Mouse (Mus musculus): Measurements from ENCODE around the gene Tenm4. TPM values are rescaled to one million over a fixed set of nuclear protein-coding genes. Genes with fewer than 3 reads are reported as not detected.

The Tenm4 gene
- total and polyA plus RNA-seq, 3 experiments, result 9.2 to 15.2 TPM; not detected in 1

GRCm38 (mm10) chr7:96341479-96341878, 170.4 kb downstream of the Tenm4 start:
- Histone ChIP-seq H3K27me3 (ENCODE audit: control insufficient read depth in 1 of 2, insufficient read depth in 2 of 2, low read length in 2 of 2) (no peaks in the 10 kb centered on the region), H3K27ac (ENCODE audit: control insufficient read depth, low read depth, low read length) (no peak overlapping the region), H3K9me3 (replicated peaks; ENCODE audit: insufficient read depth, low read length) (no peaks in the 10 kb centered on the region), H3K79me2 (ENCODE audit: control insufficient read depth, insufficient read depth, low read length, poor library complexity) (no peaks in the 10 kb centered on the region), H3K36me3 (ENCODE audit: control insufficient read depth in 1 of 2, insufficient read depth in 2 of 2, low read length in 2 of 2) (no peaks in the 10 kb centered on the region), H3K9ac (ENCODE audit: control insufficient read depth, low read depth, low read length, poor library complexity, severe bottlenecking) (no peak overlapping the region), H3K4me1 (ENCODE audit: control insufficient read depth in 1 of 2, insufficient read depth in 2 of 2, low read length in 2 of 2) (no peaks in the 10 kb centered on the region), H3K4me3 (ENCODE audit: control insufficient read depth in 1 of 2, insufficient read depth in 1 of 2, low read depth in 2 of 2, low read length in 2 of 2) (no peak overlapping the region)
- no peak for TF ChIP-seq JUND (IDR thresholded peaks at IDR 0.05; ENCODE audit: low read depth, low read length)
- no peak for TF ChIP-seq MEF2A (IDR thresholded peaks at IDR 0.05; ENCODE audit: extremely low read depth, insufficient replicate concordance, low read depth, low read length, poor library complexity, severe bottlenecking)
- no peak for TF ChIP-seq SIN3A (IDR thresholded peaks at IDR 0.05; ENCODE audit: low read length)
- no peak for TF ChIP-seq NELFE (IDR thresholded peaks at IDR 0.05; ENCODE audit: low read depth, low read length)
- TF ChIP-seq MAX (IDR thresholded peaks at IDR 0.05; ENCODE audit: low read length), result no peak
- no peak for TF ChIP-seq ZNF384 (IDR thresholded peaks at IDR 0.05; ENCODE audit: low read depth, low read length)
- TF ChIP-seq ZC3H11A (IDR thresholded peaks at IDR 0.05; ENCODE audit: low read depth, low read length), result no peak
- no peak for TF ChIP-seq TCF12 (IDR thresholded peaks at IDR 0.05; ENCODE audit: low read depth, low read length)
- TF ChIP-seq GATA1 (IDR thresholded peaks at IDR 0.05; ENCODE audit: low read depth, low read length), result no peak
- no peak for TF ChIP-seq MAFK (IDR thresholded peaks at IDR 0.05; ENCODE audit: borderline replicate concordance, low read depth, low read length)
- TF ChIP-seq ELF1 (IDR thresholded peaks at IDR 0.05; ENCODE audit: low read depth, low read length), result no peak
- no peak for TF ChIP-seq EP300 (IDR thresholded peaks at IDR 0.05; ENCODE audit: low read depth in 1 of 2, low read length in 2 of 2)
- no peak for TF ChIP-seq MAZ (IDR thresholded peaks at IDR 0.05; ENCODE audit: low read depth, low read length)
- TF ChIP-seq USF2 (IDR thresholded peaks at IDR 0.05; ENCODE audit: borderline replicate concordance in 1 of 2, insufficient read depth in 1 of 2, low read depth in 1 of 2, low read length in 2 of 2), result no peak
- no peak for TF ChIP-seq MYC (IDR thresholded peaks at IDR 0.05; ENCODE audit: low read depth, low read length)
- no peak for TF ChIP-seq CHD1 (IDR thresholded peaks at IDR 0.05; ENCODE audit: low read depth, low read length)
- DNase-seq (ENCODE audit: low read depth, low spot score), result no peak

DNA sequence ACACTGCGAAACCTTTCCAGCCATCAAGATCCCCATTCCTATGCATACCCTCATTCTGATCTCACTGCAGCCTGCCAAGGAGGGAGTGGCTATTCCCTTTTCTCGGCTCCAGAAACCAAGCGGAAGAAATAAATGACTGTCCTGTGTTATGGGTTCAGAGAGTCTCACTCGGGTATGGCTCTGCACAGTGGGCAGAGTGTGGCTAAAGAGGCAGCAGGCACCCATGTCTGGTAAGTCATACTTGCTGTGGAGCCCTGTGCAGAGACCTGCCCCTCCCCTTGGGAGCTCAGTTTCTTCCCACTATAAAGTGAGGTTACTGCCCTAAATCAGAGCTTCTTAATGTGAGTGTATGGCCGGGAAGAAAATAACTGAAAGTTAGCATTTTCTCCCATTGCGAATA, 171.9 kb downstream of the Tenm4 start:
- H3K4me3 ChIP-seq (ENCODE audit: control insufficient read depth in 1 of 2, insufficient read depth in 1 of 2, low read depth in 2 of 2, low read length in 2 of 2), result no peak overlapping the region
- no peaks in the 10 kb centered on the region for H3K79me2 ChIP-seq (ENCODE audit: control insufficient read depth, insufficient read depth, low read length, poor library complexity)
- no peaks in the 10 kb centered on the region for H3K9me3 ChIP-seq (replicated peaks; ENCODE audit: insufficient read depth, low read length)
- no peak for DNase-seq (ENCODE audit: low read depth, low spot score)
- TF ChIP-seq POLR2AphosphoS5 (IDR thresholded peaks at IDR 0.05; ENCODE audit: borderline replicate concordance, low read depth, low read length) (no peak), ZNF384 (IDR thresholded peaks at IDR 0.05; ENCODE audit: low read depth, low read length) (no peak)
- H3K27ac ChIP-seq (ENCODE audit: control insufficient read depth, low read depth, low read length), result no peak overlapping the region
- no peaks in the 10 kb centered on the region for H3K4me1 ChIP-seq (ENCODE audit: control insufficient read depth in 1 of 2, insufficient read depth in 2 of 2, low read length in 2 of 2)
- no peaks in the 10 kb centered on the region for H3K27me3 ChIP-seq (ENCODE audit: control insufficient read depth in 1 of 2, insufficient read depth in 2 of 2, low read length in 2 of 2)
- H3K36me3 ChIP-seq (ENCODE audit: control insufficient read depth in 1 of 2, insufficient read depth in 2 of 2, low read length in 2 of 2), result no peaks in the 10 kb centered on the region
- no peak overlapping the region for H3K9ac ChIP-seq (ENCODE audit: control insufficient read depth, low read depth, low read length, poor library complexity, severe bottlenecking)
